Mouse (Mus musculus) embryonic facial prominence, embryonic 14.5 days (tissue): Measurements from ENCODE around the gene Efl1. TPM values are rescaled to one million over a fixed set of nuclear protein-coding genes. Genes with fewer than 3 reads are reported as not detected.

Experiments used
- ATAC-seq: fragments of 200-750 bp; cut with Nextera tagmentation; 2 replicates; pipeline ENCODE4 v1.8.0; 2017; ENCODE audit warnings: low read depth, moderate number of reproducible peaks, moderate TSS enrichment
- DNase-seq: peaks from one replicate; pipeline ENCODE4 v3.0.0-alpha.2; 2015; ENCODE audit warnings: low spot score
- H3K27ac ChIP-seq: fragments of 300-500 bp; sonication (generic); replicated peaks from 2 replicates; pipeline ENCODE4 v1.5.1; 2014; ENCODE audit warnings: low read depth, mild to moderate bottlenecking, low read length, moderate library complexity
- H3K27me3 ChIP-seq: fragments of 300-500 bp; sonication (generic); replicated peaks from 2 replicates; pipeline ENCODE4 v1.6.1; 2014; ENCODE audit warnings: low read length; ENCODE audit not compliant: control insufficient read depth, insufficient read depth
- H3K36me3 ChIP-seq: fragments of 300-500 bp; sonication (generic); 2 replicates; pipeline ENCODE4 v1.6.1; 2014; ENCODE audit warnings: low read length, mixed read lengths; ENCODE audit not compliant: control insufficient read depth, insufficient read depth
- H3K4me1 ChIP-seq: fragments of 300-500 bp; sonication (generic); 2 replicates; pipeline ENCODE4 v1.6.1; 2014; ENCODE audit warnings: antibody characterized with exemption, low read length; ENCODE audit not compliant: control insufficient read depth, insufficient read depth
- H3K4me2 ChIP-seq: fragments of 300-500 bp; sonication (generic); 2 replicates; pipeline ENCODE4 v1.6.1; 2014; ENCODE audit warnings: low read depth, mild to moderate bottlenecking, low read length, moderate library complexity, mixed read lengths
- H3K4me3 ChIP-seq: fragments of 300-500 bp; sonication (generic); 2 replicates; pipeline ENCODE4 v1.5.1; 2014; ENCODE audit warnings: low read depth, mild to moderate bottlenecking, low read length
- H3K9ac ChIP-seq: fragments of 300-500 bp; sonication (generic); 2 replicates; pipeline ENCODE4 v1.6.1; 2014; ENCODE audit warnings: low read depth, mild to moderate bottlenecking, low read length, moderate library complexity, mixed read lengths
- H3K9me3 ChIP-seq: fragments of 300-500 bp; sonication (generic); 2 replicates; pipeline ENCODE4 v1.6.1; 2016; ENCODE audit warnings: low read length; ENCODE audit not compliant: control insufficient read depth
- WGBS: fragments of 180-500 bp; shearing (Covaris S2); extraction: QIAGEN DNeasy Blood & Tissue Kit; methylation state at CpG from one replicate; pipeline ENCODE4 v1.1.7; 2014; 5-methylcytosine and 5-hydroxymethylcytosine counted together
- polyA plus RNA-seq: library from polyadenylated mRNA; unstranded; fragments of >200 nt; fragmentation: Nextera tagmentation; extraction: Ambion mirVana; gene quantifications from 2 replicates; pipeline ENCODE4 v1.2.1, GENCODE M21; 2014

Gene Efl1
- polyA plus RNA-seq, 1 experiment from 2014 or later, result 19.8 TPM

- peak; percentile 82 for DNase-seq
- peaks cover 3% of the 10 kb centered on the region; the same call in 1 of the 2 replicates for H3K4me1 ChIP-seq
- no peaks in the 10 kb centered on the region for H3K9me3 ChIP-seq
- no peaks in the 10 kb centered on the region for H3K27me3 ChIP-seq
- H3K9ac ChIP-seq, result no peak overlapping the region
- H3K36me3 ChIP-seq, result peaks cover 26% of the 10 kb centered on the region
- H3K27ac ChIP-seq, result peak overlapping the region; percentile 65
- peak; percentile 79 for ATAC-seq
- no peak overlapping the region for H3K4me2 ChIP-seq
- 35% methylated on average over 5 of the region's 5 CpGs for WGBS
- no peak overlapping the region for H3K4me3 ChIP-seq
These were observed 54.2 kb downstream of the Efl1 start for GRCm38 (mm10) chr7:82702384-82703343.

GRCm38 (mm10) chr7:82709172-82709571, 60.8 kb downstream of the Efl1 start:
- no peak overlapping the region for H3K4me2 ChIP-seq
- H3K27ac ChIP-seq, result no peak overlapping the region
- H3K9me3 ChIP-seq, result no peaks in the 10 kb centered on the region
- no peak for ATAC-seq
- no peaks in the 10 kb centered on the region for H3K27me3 ChIP-seq
- DNase-seq, result no peak
- peaks cover 18% of the 10 kb centered on the region for H3K36me3 ChIP-seq
- no peak overlapping the region for H3K9ac ChIP-seq
- WGBS, result 96% methylated on average over 4 of the region's 4 CpGs
- H3K4me1 ChIP-seq, result 0 out of 2 replicates have a peak, but pooled peaks cover 6% of the 10 kb centered on the region
- no peak overlapping the region for H3K4me3 ChIP-seq

DNA sequence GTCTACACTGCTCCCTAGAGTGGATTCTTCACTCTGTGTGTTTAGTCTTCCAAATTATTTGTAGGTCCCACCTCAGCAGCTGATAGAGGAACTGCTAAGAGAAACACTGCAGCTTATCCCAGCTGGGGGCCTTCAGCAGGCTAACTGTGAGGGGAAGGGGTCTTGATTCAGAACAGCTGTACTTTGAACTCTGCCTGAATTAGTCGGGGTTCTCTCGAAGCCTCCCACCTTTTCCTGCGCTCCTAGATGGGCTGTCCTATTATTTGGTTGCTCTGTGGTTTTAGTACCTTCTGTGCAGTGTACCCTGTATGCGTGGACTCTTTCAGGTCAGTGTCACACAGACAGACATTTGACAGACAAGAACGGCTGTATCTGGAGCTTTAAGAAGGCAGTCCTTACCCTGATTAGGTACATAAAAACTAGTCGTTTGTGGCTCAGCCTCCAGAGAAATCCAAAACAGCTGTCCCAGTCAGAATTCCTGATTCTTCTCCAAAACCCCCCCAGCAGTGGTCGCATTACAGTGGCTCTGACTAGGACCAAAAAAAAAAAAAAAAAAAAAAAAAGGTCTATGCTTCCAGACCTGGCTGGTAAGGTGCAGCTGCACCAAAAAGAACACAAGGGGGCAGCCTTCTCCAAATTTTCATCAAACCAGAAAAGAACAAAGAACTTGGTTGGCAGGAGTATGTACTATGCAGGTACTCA, 66.9 kb downstream of the Efl1 start:
- no peaks in the 10 kb centered on the region for H3K27me3 ChIP-seq
- DNase-seq, result peak; percentile 92
- peak overlapping the region; percentile 37 for H3K4me2 ChIP-seq
- H3K9me3 ChIP-seq, result no peaks in the 10 kb centered on the region
- peak overlapping the region; percentile 74 for H3K27ac ChIP-seq
- WGBS, result 20% methylated on average over 7 of the region's 7 CpGs
- ATAC-seq, result peak; percentile 91
- H3K9ac ChIP-seq, result peak overlapping the region; percentile 38; the same call in 1 of the 2 replicates
- H3K4me3 ChIP-seq, result no peak overlapping the region
- peaks cover 7% of the 10 kb centered on the region; the same call in 1 of the 2 replicates for H3K36me3 ChIP-seq
- peaks cover 21% of the 10 kb centered on the region; the same call in 1 of the 2 replicates for H3K4me1 ChIP-seq

- peaks cover 28% of the 10 kb centered on the region; the same call in 1 of the 2 replicates for H3K4me1 ChIP-seq
- ATAC-seq, result peak; percentile 42
- H3K27ac ChIP-seq, result peak overlapping the region; percentile 74
- peak overlapping the region; percentile 28; the same call in 1 of the 2 replicates for H3K9ac ChIP-seq
- 14% methylated on average over 8 of the region's 8 CpGs for WGBS
- H3K27me3 ChIP-seq, result no peaks in the 10 kb centered on the region
- H3K9me3 ChIP-seq, result no peaks in the 10 kb centered on the region
- peaks cover 7% of the 10 kb centered on the region; the same call in 1 of the 2 replicates for H3K36me3 ChIP-seq
- H3K4me3 ChIP-seq, result no peak overlapping the region
- H3K4me2 ChIP-seq, result peak overlapping the region; percentile 37
- DNase-seq, result peak; percentile 79
These were observed 67.6 kb downstream of the Efl1 start for GRCm38 (mm10) chr7:82715912-82716601.

GRCm38 (mm10) chr7:82719285-82719684, 70.9 kb downstream of the Efl1 start:
- no peak for ATAC-seq
- Histone ChIP-seq H3K27ac (no peak overlapping the region), H3K9me3 (no peaks in the 10 kb centered on the region), H3K4me3 (no peak overlapping the region), H3K27me3 (no peaks in the 10 kb centered on the region), H3K36me3 (no peaks in the 10 kb centered on the region), H3K9ac (no peak overlapping the region), H3K4me1 (peaks cover 45% of the 10 kb centered on the region), H3K4me2 (no peak overlapping the region)
- WGBS, result 65% methylated on average over 5 of the region's 5 CpGs
- no peak for DNase-seq

DNA sequence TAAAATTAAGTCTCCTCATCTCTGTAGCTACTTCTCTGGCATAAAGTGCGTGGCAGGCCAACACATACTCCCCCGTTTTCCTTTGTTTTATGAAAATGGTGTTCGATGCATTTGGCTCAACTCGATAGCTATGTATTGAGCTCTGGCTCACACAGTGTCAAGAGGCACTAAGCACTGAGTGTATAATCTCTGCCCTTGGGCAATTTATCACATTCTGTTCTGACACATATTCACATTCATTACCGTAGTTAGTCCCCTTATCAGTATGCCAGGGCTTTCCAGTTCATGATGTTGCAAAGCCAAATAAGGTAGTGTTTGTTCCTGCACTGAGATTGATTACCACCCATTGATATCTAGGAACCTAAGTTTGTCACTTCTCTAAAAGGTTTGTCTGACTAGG, 71.3 kb downstream of the Efl1 start:
- Histone ChIP-seq H3K4me1 (peaks cover 45% of the 10 kb centered on the region), H3K27ac (no peak overlapping the region), H3K9ac (no peak overlapping the region)

DNA sequence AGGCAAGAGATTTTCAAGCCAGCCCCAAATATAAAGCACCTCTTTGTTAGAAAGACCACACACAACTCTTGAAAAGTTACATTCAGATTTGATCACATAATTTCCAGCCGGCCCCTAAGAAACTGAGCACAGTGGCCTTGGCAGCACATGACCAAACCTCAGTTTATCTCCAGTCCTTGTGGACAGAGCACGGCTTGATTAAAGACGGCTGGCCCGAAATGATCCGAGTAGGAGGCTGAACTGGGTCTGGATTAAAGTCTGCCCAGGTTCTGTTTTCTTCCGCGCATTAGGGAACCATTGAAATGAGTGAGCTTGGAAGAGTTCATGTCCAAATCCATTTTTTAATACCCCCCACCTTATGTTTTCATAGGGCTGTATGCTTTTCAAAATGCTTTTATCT, 72.1 kb downstream of the Efl1 start:
- H3K4me1 ChIP-seq, result peaks cover 46% of the 10 kb centered on the region
- no peak overlapping the region for H3K4me3 ChIP-seq
- H3K27ac ChIP-seq, result peak overlapping the region; percentile 45; the same call in 1 of the 2 replicates
- 35% methylated on average over 7 of the region's 7 CpGs for WGBS
- DNase-seq (no peak), ATAC-seq (no peak)
- H3K9ac ChIP-seq, result no peak overlapping the region
- H3K36me3 ChIP-seq, result no peaks in the 10 kb centered on the region
- H3K27me3 ChIP-seq, result no peaks in the 10 kb centered on the region
- no peaks in the 10 kb centered on the region for H3K9me3 ChIP-seq
- H3K4me2 ChIP-seq, result no peak overlapping the region

More for the DNA sequence above, 71.3 kb downstream of the Efl1 start:
- 75% methylated on average over 5 of the region's 5 CpGs for WGBS
- Histone ChIP-seq H3K4me3 (no peak overlapping the region), H3K9me3 (no peaks in the 10 kb centered on the region), H3K4me2 (no peak overlapping the region), H3K27me3 (no peaks in the 10 kb centered on the region), H3K36me3 (no peaks in the 10 kb centered on the region)
- ATAC-seq (no peak), DNase-seq (no peak)

- no peak overlapping the region for H3K4me3 ChIP-seq
- 17% methylated on average over 7 of the region's 7 CpGs for WGBS
- peak overlapping the region; percentile 45; the same call in 1 of the 2 replicates for H3K27ac ChIP-seq
- DNase-seq, result peak; percentile 71
- H3K9ac ChIP-seq, result no peak overlapping the region
- no peaks in the 10 kb centered on the region for H3K36me3 ChIP-seq
- H3K27me3 ChIP-seq, result no peaks in the 10 kb centered on the region
- ATAC-seq, result 0 out of 2 replicates have a peak, but pooled peaks have one; percentile 10
- 0 out of 2 replicates have a peak overlapping the region, but pooled peaks have one; percentile 2 for H3K4me2 ChIP-seq
- H3K9me3 ChIP-seq, result no peaks in the 10 kb centered on the region
- H3K4me1 ChIP-seq, result peaks cover 46% of the 10 kb centered on the region
These were observed 72.5 kb downstream of the Efl1 start for GRCm38 (mm10) chr7:82720906-82721305.
